Mouse (Mus musculus) CH12.LX (cell line): ENCODE measurements around the gene Dip2b. TPM values are rescaled to one million over a fixed set of nuclear protein-coding genes. Genes with fewer than 3 reads are reported as not detected.

ENCODE experiments used
- DNase-seq: peaks from one replicate; pipeline ENCODE4 v3.0.0-alpha.2; 2013; ENCODE audit errors: extremely low read depth
- H3K27ac ChIP-seq: 2 replicates; pipeline ENCODE4 v1.5.1; 2012; ENCODE audit warnings: low read depth, mild to moderate bottlenecking, control low read depth, moderate library complexity; ENCODE audit not compliant: insufficient read depth
- H3K27me3 ChIP-seq: replicated peaks from 2 replicates; pipeline ENCODE3; 2012; ENCODE audit warnings: inconsistent platforms
- H3K36me3 ChIP-seq, 2 experiments: replicated peaks in 1 of 2; 2 replicates each; pipeline versions ENCODE3 to v1.6.1; 2012; ENCODE audit warnings: inconsistent platforms in 1 of 2, low read length in 1 of 2, mild to moderate bottlenecking in 1 of 2, mixed read lengths in 1 of 2, moderate library complexity in 1 of 2; ENCODE audit not compliant: control insufficient read depth in 1 of 2, insufficient read depth in 1 of 2
- H3K4me1 ChIP-seq, 2 experiments: 2 replicates each; pipeline ENCODE4 v1.6.1; 2012; ENCODE audit warnings: inconsistent platforms in 1 of 2, moderate library complexity in 1 of 2; ENCODE audit not compliant: insufficient read depth in 2 of 2, control insufficient read depth in 1 of 2
- H3K4me2 ChIP-seq: 2 replicates; pipeline ENCODE4 v1.6.1; 2012; ENCODE audit warnings: low read depth, mild to moderate bottlenecking, control low read depth; ENCODE audit not compliant: poor library complexity, insufficient read depth, severe bottlenecking
- H3K4me3 ChIP-seq, 3 experiments: fragments of 150-350 bp in 1 of 3; sonication (generic) in 1 of 3; replicated peaks in 1 of 3; 2 replicates each; pipeline versions ENCODE3 to v1.5.1; 2011 to 2012; ENCODE audit warnings: low read depth in 2 of 3, low read length in 2 of 3, mild to moderate bottlenecking in 2 of 3, moderate library complexity in 2 of 3, control low read depth in 1 of 3, improper control_type of control experiment in 1 of 3, inconsistent platforms in 1 of 3, mixed read lengths in 1 of 3; ENCODE audit not compliant: poor library complexity in 1 of 3
- H3K79me2 ChIP-seq: replicated peaks from 2 replicates; pipeline ENCODE4 v1.6.1; 2012; ENCODE audit warnings: mild to moderate bottlenecking, moderate library complexity; ENCODE audit not compliant: control insufficient read depth, poor library complexity, insufficient read depth, severe bottlenecking; ENCODE audit errors: extremely low read depth
- H3K9ac ChIP-seq: 2 replicates; pipeline ENCODE4 v1.6.1; 2012; ENCODE audit warnings: low read depth, mild to moderate bottlenecking, control low read depth, moderate library complexity; ENCODE audit not compliant: insufficient read depth
- H3K9me3 ChIP-seq: replicated peaks from 2 replicates; pipeline ENCODE3; 2012; ENCODE audit warnings: low read length, inconsistent platforms, mixed read lengths
- CHD1 ChIP-seq: IDR thresholded peaks from 2 replicates; pipeline ENCODE4 v1.6.1; 2012; ENCODE audit warnings: low read depth, low read length, improper control_type of control experiment, inconsistent platforms
- CTCF ChIP-seq, 2 experiments: IDR thresholded peaks in 1 of 2; conservative IDR thresholded peaks in 1 of 2; 2 replicates each; pipeline ENCODE4 v1.5.1; 2011 to 2012; ENCODE audit warnings: low read depth in 2 of 2, low read length in 2 of 2, improper control_type of control experiment in 1 of 2, inconsistent platforms in 1 of 2, mild to moderate bottlenecking in 1 of 2, moderate library complexity in 1 of 2
- E2F4 ChIP-seq: IDR thresholded peaks from 2 replicates; pipeline ENCODE4 v1.6.1; 2011; ENCODE audit warnings: low read depth, low read length, improper control_type of control experiment; ENCODE audit not compliant: insufficient replicate concordance
- ELF1 ChIP-seq: IDR thresholded peaks from 2 replicates; pipeline ENCODE4 v1.6.1; 2014; ENCODE audit warnings: low read depth, mild to moderate bottlenecking, inconsistent platforms, low read length, improper control_type of control experiment
- EP300 ChIP-seq: IDR thresholded peaks from 2 replicates; pipeline ENCODE4 v1.6.1; 2011; ENCODE audit warnings: low read length, improper control_type of control experiment
- ETS1 ChIP-seq: conservative IDR thresholded peaks from 2 replicates; pipeline ENCODE4 v1.6.1; 2012; ENCODE audit warnings: low read depth, mild to moderate bottlenecking, inconsistent platforms, low read length, improper control_type of control experiment, moderate library complexity
- GABPA ChIP-seq: IDR thresholded peaks from 2 replicates; pipeline ENCODE4 v1.6.1; 2012; ENCODE audit warnings: low read depth, low read length, improper control_type of control experiment, inconsistent platforms; ENCODE audit not compliant: insufficient replicate concordance
- IRF4 ChIP-seq: IDR thresholded peaks from 2 replicates; pipeline ENCODE4 v1.6.1; 2014; ENCODE audit warnings: low read depth, mild to moderate bottlenecking, inconsistent platforms, low read length, improper control_type of control experiment
- JUN ChIP-seq: IDR thresholded peaks from 2 replicates; pipeline ENCODE4 v1.6.1; 2011; ENCODE audit warnings: low read depth, mild to moderate bottlenecking, low read length, improper control_type of control experiment, moderate library complexity; ENCODE audit not compliant: insufficient read depth
- JUND ChIP-seq: conservative IDR thresholded peaks from 2 replicates; pipeline ENCODE4 v1.6.1; 2011; ENCODE audit warnings: low read depth, low read length, improper control_type of control experiment
- MAFK ChIP-seq: IDR thresholded peaks from 2 replicates; pipeline ENCODE4 v1.6.1; 2011; ENCODE audit warnings: low read length, improper control_type of control experiment; ENCODE audit not compliant: insufficient replicate concordance
- MAX ChIP-seq: IDR thresholded peaks from 2 replicates; pipeline ENCODE4 v1.6.1; 2011; ENCODE audit warnings: low read length, improper control_type of control experiment
- MAZ ChIP-seq: IDR thresholded peaks from 2 replicates; pipeline ENCODE4 v1.6.1; 2012; ENCODE audit warnings: low read depth, mild to moderate bottlenecking, inconsistent platforms, low read length, improper control_type of control experiment, moderate library complexity
- MEF2A ChIP-seq: IDR thresholded peaks from 2 replicates; pipeline ENCODE4 v1.6.1; 2014; ENCODE audit warnings: low read depth, mild to moderate bottlenecking, inconsistent platforms, low read length, improper control_type of control experiment, borderline replicate concordance
- MXI1 ChIP-seq: IDR thresholded peaks from 2 replicates; pipeline ENCODE4 v1.6.1; 2011; ENCODE audit warnings: mild to moderate bottlenecking, low read depth, low read length, improper control_type of control experiment
- NELFE ChIP-seq: IDR thresholded peaks from 2 replicates; pipeline ENCODE4 v1.6.1; 2011; ENCODE audit warnings: low read depth, low read length, improper control_type of control experiment
- PAX5 ChIP-seq: IDR thresholded peaks from 2 replicates; pipeline ENCODE4 v1.6.1; 2012; ENCODE audit warnings: low read length, inconsistent platforms, mixed read lengths
- POLR2A ChIP-seq: IDR thresholded peaks from 2 replicates; pipeline ENCODE4 v1.6.1; 2011; ENCODE audit warnings: low read depth, mild to moderate bottlenecking, improper control_type of control experiment, low read length
- POLR2AphosphoS2 ChIP-seq: IDR thresholded peaks from 2 replicates; pipeline ENCODE4 v1.6.1; 2011; ENCODE audit warnings: low read depth, low read length, improper control_type of control experiment
- RCOR1 ChIP-seq: conservative IDR thresholded peaks from 2 replicates; pipeline ENCODE4 v1.6.1; 2012; ENCODE audit warnings: low read depth, mild to moderate bottlenecking, inconsistent platforms, low read length, improper control_type of control experiment
- SIN3A ChIP-seq: IDR thresholded peaks from 2 replicates; pipeline ENCODE4 v1.6.1; 2012; ENCODE audit warnings: low read length, improper control_type of control experiment, inconsistent platforms
- SMC3 ChIP-seq: IDR thresholded peaks from 2 replicates; pipeline ENCODE4 v1.6.1; 2011; ENCODE audit warnings: low read depth, low read length, improper control_type of control experiment
- UBTF ChIP-seq: IDR thresholded peaks from 2 replicates; pipeline ENCODE4 v1.6.1; 2012; ENCODE audit warnings: low read depth, mild to moderate bottlenecking, inconsistent platforms, low read length, improper control_type of control experiment, moderate library complexity
- ZMIZ1 ChIP-seq: IDR thresholded peaks from 2 replicates; pipeline ENCODE4 v1.6.1; 2012; ENCODE audit warnings: low read depth, mild to moderate bottlenecking, inconsistent platforms, low read length, improper control_type of control experiment
- ZNF384 ChIP-seq: IDR thresholded peaks from 2 replicates; pipeline ENCODE4 v1.6.1; 2012; ENCODE audit warnings: low read depth, low read length, improper control_type of control experiment, inconsistent platforms
- dilution Hi-C: fragments of 300-500 bp; cut with MboI; formaldehyde crosslinking; loops from 2 replicates; pipeline ENCODE4 v1.14.3; 2020; ENCODE audit warnings: low sequenced_read_pairs; ENCODE audit not compliant: extremely low pct_unique_long_range_greater_than_20kb, extremely low pct_ligation_motif_present
- in situ Hi-C: fragments of 300-500 bp; cut with MboI; formaldehyde crosslinking; loops from 3 replicates; pipeline ENCODE4 v1.14.3; 2019; ENCODE audit warnings: low sequenced_read_pairs, low pct_ligation_motif_present, low pct_unique_long_range_greater_than_20kb, mixed read lengths
- polyA plus RNA-seq: library from polyadenylated mRNA; unstranded; fragments of >175 nt; gene quantifications from 2 replicates; pipeline ENCODE4 v1.2.1, GENCODE M21; 2012; ENCODE audit warnings: low read depth; ENCODE audit not compliant: insufficient read length
- total RNA-seq, 2 experiments: library from RNA; depleted of rRNA; stranded (reverse); fragments of 300-350 nt in 1 of 2; fragments of >200 nt in 1 of 2; gene quantifications; 2 replicates each; pipeline ENCODE4 v1.2.3; 2012 to 2014

Gene Dip2b
- total and polyA plus RNA-seq, 3 experiments: 15.7 to 18.2 (median 16.7) TPM

DNA sequence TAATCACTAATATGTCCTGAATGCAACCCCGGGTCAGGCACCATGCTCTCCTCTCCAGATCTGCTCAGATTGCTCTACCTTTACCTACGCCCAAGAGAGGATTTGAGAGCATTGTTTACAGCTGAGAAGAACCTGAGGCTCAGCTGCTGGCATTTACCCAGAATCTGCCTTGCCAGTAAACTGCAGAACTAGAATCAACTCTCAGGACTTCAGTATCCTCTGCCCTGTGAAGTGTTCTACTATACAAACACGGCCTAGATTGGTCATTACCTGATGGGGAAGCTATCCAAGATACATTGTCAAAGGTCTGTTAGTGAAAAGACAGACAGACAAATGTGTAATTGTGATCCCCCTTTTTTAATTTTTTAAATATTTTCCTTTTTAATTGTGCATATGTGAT lies 138.7 kb downstream of the Dip2b start:
- dilution Hi-C loops: no loop called here

DNA sequence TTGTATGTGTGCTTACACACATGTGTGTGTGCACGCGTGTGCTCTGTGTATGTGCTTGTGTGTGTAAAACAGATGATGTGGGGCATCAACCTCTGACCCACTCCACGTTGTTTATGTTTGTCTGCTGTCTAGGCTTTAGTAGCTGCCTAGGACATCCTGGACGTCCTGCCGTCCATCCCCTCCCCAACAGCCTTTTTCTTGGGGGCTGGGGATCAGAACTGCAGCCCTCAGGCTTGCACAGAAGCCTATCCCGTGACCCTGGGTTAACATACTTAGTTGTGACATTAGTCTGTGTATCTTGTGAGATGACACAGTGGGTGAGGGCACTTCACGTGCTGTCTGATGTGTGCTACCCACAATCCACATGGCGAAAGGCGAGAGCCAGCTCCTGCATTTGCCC lies 139.1 kb downstream of the Dip2b start:
- H3K36me3 ChIP-seq: peaks cover 53 to 86% of the 10 kb centered on the region in 2 experiments
- dilution Hi-C loops (no loop called here), in situ Hi-C loops (no loop called here)
- H3K9me3 ChIP-seq: no peaks in the 10 kb centered on the region
- no peak overlapping the region for H3K9ac ChIP-seq
- H3K27ac ChIP-seq: no peak overlapping the region
- H3K79me2 ChIP-seq: no peaks in the 10 kb centered on the region
- no peak overlapping the region for H3K4me2 ChIP-seq
- no peaks in the 10 kb centered on the region for H3K27me3 ChIP-seq
- TF ChIP-seq SIN3A (no peak), EP300 (no peak), NELFE (no peak), GABPA (no peak), ELF1 (no peak), POLR2AphosphoS2 (no peak), ZMIZ1 (no peak), ZNF384 (no peak), UBTF (no peak), POLR2A (no peak), MAFK (no peak), IRF4 (no peak), MEF2A (no peak)
- no peak for DNase-seq
- H3K4me1 ChIP-seq: peaks cover 0 to 24% of the 10 kb centered on the region in 2 experiments; a peak in 2 of 4 replicates
- no peak overlapping the region for H3K4me3 ChIP-seq

More for the DNA sequence above, 138.7 kb downstream of the Dip2b start:
- Histone ChIP-seq H3K27ac (no peak overlapping the region), H3K4me1 (peaks cover 0 to 24% of the 10 kb centered on the region in 2 experiments; a peak in 2 of 4 replicates), H3K36me3 (peaks cover 53 to 86% of the 10 kb centered on the region in 2 experiments), H3K9ac (no peak overlapping the region), H3K4me2 (no peak overlapping the region), H3K27me3 (no peaks in the 10 kb centered on the region), H3K9me3 (no peaks in the 10 kb centered on the region), H3K4me3 (no peak overlapping the region), H3K79me2 (no peaks in the 10 kb centered on the region)
- TF ChIP-seq MXI1 (no peak), MAX (no peak), SMC3 (no peak), GABPA (no peak), JUN (no peak), ETS1 (no peak), PAX5 (no peak), MAZ (no peak), POLR2AphosphoS2 (no peak), CTCF (conservative IDR thresholded peaks at IDR 0.05 in 1 of 2, IDR thresholded peaks at IDR 0.05 in 1 of 2; ENCODE audit: low read depth in 2 of 2, low read length in 2 of 2) (no peak), JUND (no peak), CHD1 (no peak), MEF2A (no peak), RCOR1 (no peak), E2F4 (no peak), MAFK (no peak), EP300 (no peak), NELFE (no peak)
- no peak for DNase-seq
- in situ Hi-C loops: no loop called here
